Mouse (Mus musculus) erythroblast, adult 5-6 weeks (primary cell): ENCODE data around the gene Cbr1. TPM values are rescaled to one million over a fixed set of nuclear protein-coding genes. Genes with fewer than 3 reads are reported as not detected.

Experiments
- total RNA-seq, 2 experiments: library from RNA; stranded (forward) in 1 of 2; stranded (reverse) in 1 of 2; fragments of 150-400 nt in 1 of 2; fragments of 200-764, 138-1000 nt in 1 of 2; gene quantifications; 2 replicates each; pipeline versions ENCODE4 v1.2.3 to v1.2.4; 2015 to 2017; ENCODE audit warnings: low replicate concordance in 2 of 2

The Cbr1 gene
- total RNA-seq, 2 experiments from 2014 or later = 8.2 to 8.3 TPM

Other genes starting within 250 kb of the Cbr1 start
- gene Setd4, start 1.8 kb upstream of the Cbr1 start, total RNA-seq (2015; ENCODE audit: low replicate concordance) = not detected in 2 replicates
- gene Setd4, start 1.8 kb upstream of the Cbr1 start, total RNA-seq (2017; ENCODE audit: low replicate concordance) = 0.70 and 1.2 TPM in 2 replicates
- not detected in 2 replicates for gene Gm5678, start 22.2 kb downstream of the Cbr1 start, total RNA-seq (2015; ENCODE audit: low replicate concordance)
- not detected in 2 replicates for gene Gm5678, start 22.2 kb downstream of the Cbr1 start, total RNA-seq (2017; ENCODE audit: low replicate concordance)
- not detected in 2 replicates for gene Cbr3, start 77.4 kb downstream of the Cbr1 start, total RNA-seq (2015; ENCODE audit: low replicate concordance)
- gene Cbr3, start 77.4 kb downstream of the Cbr1 start, total RNA-seq (2017; ENCODE audit: low replicate concordance) = not detected in 2 replicates
- gene Dop1b, start 106.1 kb downstream of the Cbr1 start, total RNA-seq (2015; ENCODE audit: low replicate concordance) = 78.4 and 136 TPM in 2 replicates
- 84.1 and 125 TPM in 2 replicates for gene Dop1b, start 106.1 kb downstream of the Cbr1 start, total RNA-seq (2017; ENCODE audit: low replicate concordance)
- gene Morc3, start 226.3 kb downstream of the Cbr1 start, total RNA-seq (2015; ENCODE audit: low replicate concordance) = 25.7 and 32.3 TPM in 2 replicates
- 55.5 and 63.2 TPM in 2 replicates for gene Morc3, start 226.3 kb downstream of the Cbr1 start, total RNA-seq (2017; ENCODE audit: low replicate concordance)